ENCODE assay signal across 10 mouse cellular contexts in the genomic region with DNA sequence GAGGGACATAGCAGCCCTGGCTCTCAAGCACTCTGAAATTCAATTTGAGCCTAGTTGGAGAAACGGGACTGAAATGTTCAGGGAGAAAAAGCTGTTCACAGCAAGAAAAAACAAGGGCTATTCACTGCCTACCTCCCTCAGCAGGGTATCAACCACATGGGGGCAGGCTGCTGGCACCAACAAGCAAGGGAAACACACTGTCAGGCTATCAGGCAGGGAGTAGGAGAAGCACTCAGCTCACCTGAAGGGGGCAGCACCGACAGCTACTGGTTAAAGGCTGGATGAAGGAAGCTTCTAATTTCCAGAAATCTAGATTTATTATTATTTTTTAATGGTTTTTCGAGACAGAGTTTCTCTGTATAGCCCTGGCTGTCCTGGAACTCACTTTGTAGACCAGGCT.
DNase-seq lines count a peak whose midpoint lies in the region; ATAC-seq lines count a peak whose summit lies in the region.
"Had no signal": no experiment of that assay in that cellular context is flagged by ENCODE, and none has a peak within 500 bp of the region (broad histone marks: within the 10 kb centered on the region; RNA-seq: fewer than 3 reads in every experiment).

No protein-coding gene starts in this region.

- no peak overlapping the region for H3K27ac ChIP-seq in forebrain, embryonic 16.5 days (ENCODE audit: low read length)
- no peak overlapping the region for H3K27ac ChIP-seq in midbrain, embryonic 14.5 days (replicated peaks; ENCODE audit: low read depth, low read length)
- H3K27ac ChIP-seq: limb, embryonic 13.5 days had no signal

- H3K4me2 ChIP-seq in forebrain, embryonic 16.5 days (ENCODE audit: low read length): no peak overlapping the region
- no peak overlapping the region for H3K4me2 ChIP-seq in midbrain, embryonic 14.5 days (ENCODE audit: low read length)
- H3K4me2 ChIP-seq: limb, embryonic 13.5 days had no signal

- DNase-seq in left cerebral cortex, postnatal 4 days: peak; percentile 43
- DNase-seq in left cerebral cortex, adult 11 months (ENCODE audit: low spot score): no peak
- DNase-seq in R1 (ENCODE audit: low read depth, low spot score): peak; percentile 89
- peak; percentile 44 for DNase-seq in cerebellum, adult 11 months
- DNase-seq in heart, postnatal 10 days: peak; percentile 49 to 58
- DNase-seq in midbrain, embryonic 14.5 days: no peak

- no peak overlapping the region for H3K4me3 ChIP-seq in forebrain, embryonic 16.5 days (replicated peaks; ENCODE audit: low read length)
- H3K4me3 ChIP-seq in midbrain, embryonic 14.5 days (replicated peaks; ENCODE audit: low read depth, low read length): no peak overlapping the region
- H3K4me3 ChIP-seq: erythroblast, embryonic 14.5 days; limb, embryonic 13.5 days had no signal

- peak; percentile 95 for ATAC-seq in megakaryocyte, adult 5-6 weeks (ENCODE audit: poor library complexity, severe bottlenecking)
- ATAC-seq in forebrain, embryonic 16.5 days: no peak
- ATAC-seq in midbrain, embryonic 14.5 days (ENCODE audit: low FRiP score, low TSS enrichment): no peak

- H3K36me3 ChIP-seq in forebrain, embryonic 16.5 days (ENCODE audit: control insufficient read depth, insufficient read depth): no peaks in the 10 kb centered on the region
- no peaks in the 10 kb centered on the region for H3K36me3 ChIP-seq in midbrain, embryonic 14.5 days (ENCODE audit: control insufficient read depth, insufficient read depth, low read length)
- H3K36me3 ChIP-seq: limb, embryonic 13.5 days had no signal

- H3K27me3 ChIP-seq in forebrain, embryonic 16.5 days (replicated peaks; ENCODE audit: control insufficient read depth, insufficient read depth, low read length): no peaks in the 10 kb centered on the region
- H3K27me3 ChIP-seq in midbrain, embryonic 14.5 days (ENCODE audit: control insufficient read depth, insufficient read depth, low read length): no peaks in the 10 kb centered on the region
- H3K27me3 ChIP-seq: limb, embryonic 13.5 days had no signal

- WGBS in forebrain, embryonic 16.5 days: 58% methylated on average over 3 of the region's 3 CpGs
- WGBS in midbrain, embryonic 14.5 days: 51% methylated on average over 3 of the region's 3 CpGs

- no peak overlapping the region for H3K9ac ChIP-seq in forebrain, embryonic 16.5 days (replicated peaks; ENCODE audit: low read depth, low read length)
- no peak overlapping the region for H3K9ac ChIP-seq in midbrain, embryonic 14.5 days (replicated peaks; ENCODE audit: low read length)
- H3K9ac ChIP-seq: limb, embryonic 13.5 days had no signal

- H3K9me3 ChIP-seq in forebrain, embryonic 16.5 days (ENCODE audit: control insufficient read depth, low read length): no peaks in the 10 kb centered on the region
- no peaks in the 10 kb centered on the region for H3K9me3 ChIP-seq in midbrain, embryonic 14.5 days (ENCODE audit: control insufficient read depth, low read length)
- H3K9me3 ChIP-seq: limb, embryonic 13.5 days had no signal

- intact Hi-C loops in left cerebral cortex, postnatal 4 days (cut with DNase I): no loop called here
- intact Hi-C loops in heart, postnatal 10 days (cut with DNase I): no loop called here

- H3K4me1 ChIP-seq in forebrain, embryonic 16.5 days (replicated peaks; ENCODE audit: control insufficient read depth, insufficient read depth, low read length): no peaks in the 10 kb centered on the region
- no peaks in the 10 kb centered on the region for H3K4me1 ChIP-seq in midbrain, embryonic 14.5 days (ENCODE audit: control insufficient read depth, insufficient read depth, low read length)
- H3K4me1 ChIP-seq: limb, embryonic 13.5 days had no signal

Comparison
In these comparisons a context has a peak if more than half of its experiments do, and no peak if none do; other contexts are left out.
1. DNase-seq: peak in left cerebral cortex, postnatal 4 days (single experiment), R1 (single experiment), cerebellum, adult 11 months (single experiment) and heart, postnatal 10 days (2 of 2); none in left cerebral cortex, adult 11 months (single experiment) and midbrain, embryonic 14.5 days (single experiment).